Mouse (Mus musculus) forebrain, embryonic 10.5 days (tissue): ENCODE results near the gene Zfp36l1. TPM values are rescaled to one million over a fixed set of nuclear protein-coding genes. Genes with fewer than 3 reads are reported as not detected.
A peak's percentile ranks its signal among the peaks of the same experiment; 100 is the strongest.
"Not testable (repeated sequence)": the region's sequence is repeated elsewhere in the genome, so short reads cannot be mapped to it uniquely, and the experiment has no call there.

Experiments
- DNase-seq: peaks from one replicate; pipeline ENCODE4 v3.0.0-alpha.2; 2017; ENCODE audit warnings: low spot score; ENCODE audit errors: extremely low spot score
- H3K27ac ChIP-seq: fragments of 300-500 bp; sonication (generic); 2 replicates; pipeline ENCODE4 v1.5.1; 2016; ENCODE audit warnings: mild to moderate bottlenecking
- H3K27me3 ChIP-seq: fragments of 300-500 bp; sonication (generic); 2 replicates; pipeline ENCODE4 v1.6.1; 2016; ENCODE audit warnings: mild to moderate bottlenecking; ENCODE audit not compliant: poor library complexity, severe bottlenecking
- H3K36me3 ChIP-seq: fragments of 300-500 bp; sonication (generic); replicated peaks from 2 replicates; pipeline ENCODE4 v1.6.1; 2016; ENCODE audit warnings: mild to moderate bottlenecking, moderate library complexity
- H3K4me1 ChIP-seq: fragments of 300-500 bp; sonication (generic); 2 replicates; pipeline ENCODE4 v1.6.1; 2016
- H3K4me3 ChIP-seq: fragments of 300-500 bp; sonication (generic); 2 replicates; pipeline ENCODE4 v1.5.1; 2016; ENCODE audit warnings: mild to moderate bottlenecking, moderate library complexity
- H3K9me3 ChIP-seq: fragments of 300-500 bp; sonication (generic); 2 replicates; pipeline ENCODE4 v1.6.1; 2016; ENCODE audit warnings: mild to moderate bottlenecking, moderate library complexity
- WGBS: fragments of 180-500 bp; shearing (Covaris S2); methylation state at CpG from one replicate; pipeline ENCODE4 v1.1.7; 2016; 5-methylcytosine and 5-hydroxymethylcytosine counted together
- polyA plus RNA-seq: library from polyadenylated mRNA; unstranded; fragments of >200 nt; fragmentation: Nextera tagmentation; extraction: Ambion mirVana; gene quantifications from 2 replicates; pipeline ENCODE4 v1.2.1, GENCODE M21; 2016

Gene Zfp36l1
- polyA plus RNA-seq, 1 experiment from 2014 or later: 121 TPM

DNA sequence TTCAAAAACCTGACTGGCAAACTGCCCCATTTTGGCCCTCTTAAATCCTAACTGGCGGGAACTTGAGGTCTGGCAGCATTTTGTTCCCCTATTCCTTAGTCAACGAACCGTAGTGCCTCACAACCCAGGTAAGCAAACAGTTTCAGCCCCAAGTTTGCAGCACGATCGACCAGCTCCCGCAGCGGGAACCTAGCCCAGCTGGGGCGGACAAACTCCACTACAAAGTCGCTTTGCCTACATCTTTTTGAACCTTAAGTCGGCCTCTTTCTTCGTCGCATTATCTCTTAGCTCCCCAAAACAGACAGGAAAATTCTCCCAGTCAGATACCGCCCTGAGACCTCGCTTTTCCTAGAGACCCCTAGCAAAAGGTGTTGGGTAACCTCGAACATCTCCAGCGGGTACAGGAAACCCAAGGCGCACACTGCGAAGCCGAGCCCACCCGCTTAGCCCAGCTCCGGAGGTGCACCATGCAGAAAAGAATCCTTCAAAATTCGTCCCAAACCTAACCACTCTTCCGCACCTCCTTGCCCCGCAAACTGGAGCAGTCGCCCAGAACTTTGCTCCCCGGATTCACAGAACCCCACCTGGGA is 647 bp downstream of the Zfp36l1 start:
- DNase-seq: no peak
- peaks cover 45% of the 10 kb centered on the region for H3K36me3 ChIP-seq
- H3K4me3 ChIP-seq: peak overlapping the region; percentile 91
- no peaks in the 10 kb centered on the region for H3K9me3 ChIP-seq
- WGBS: under 1% methylated on average over 26 of the region's 26 CpGs
- peaks cover 54% of the 10 kb centered on the region for H3K4me1 ChIP-seq
- no peaks in the 10 kb centered on the region for H3K27me3 ChIP-seq
- H3K27ac ChIP-seq: peak overlapping the region; percentile 99

DNA sequence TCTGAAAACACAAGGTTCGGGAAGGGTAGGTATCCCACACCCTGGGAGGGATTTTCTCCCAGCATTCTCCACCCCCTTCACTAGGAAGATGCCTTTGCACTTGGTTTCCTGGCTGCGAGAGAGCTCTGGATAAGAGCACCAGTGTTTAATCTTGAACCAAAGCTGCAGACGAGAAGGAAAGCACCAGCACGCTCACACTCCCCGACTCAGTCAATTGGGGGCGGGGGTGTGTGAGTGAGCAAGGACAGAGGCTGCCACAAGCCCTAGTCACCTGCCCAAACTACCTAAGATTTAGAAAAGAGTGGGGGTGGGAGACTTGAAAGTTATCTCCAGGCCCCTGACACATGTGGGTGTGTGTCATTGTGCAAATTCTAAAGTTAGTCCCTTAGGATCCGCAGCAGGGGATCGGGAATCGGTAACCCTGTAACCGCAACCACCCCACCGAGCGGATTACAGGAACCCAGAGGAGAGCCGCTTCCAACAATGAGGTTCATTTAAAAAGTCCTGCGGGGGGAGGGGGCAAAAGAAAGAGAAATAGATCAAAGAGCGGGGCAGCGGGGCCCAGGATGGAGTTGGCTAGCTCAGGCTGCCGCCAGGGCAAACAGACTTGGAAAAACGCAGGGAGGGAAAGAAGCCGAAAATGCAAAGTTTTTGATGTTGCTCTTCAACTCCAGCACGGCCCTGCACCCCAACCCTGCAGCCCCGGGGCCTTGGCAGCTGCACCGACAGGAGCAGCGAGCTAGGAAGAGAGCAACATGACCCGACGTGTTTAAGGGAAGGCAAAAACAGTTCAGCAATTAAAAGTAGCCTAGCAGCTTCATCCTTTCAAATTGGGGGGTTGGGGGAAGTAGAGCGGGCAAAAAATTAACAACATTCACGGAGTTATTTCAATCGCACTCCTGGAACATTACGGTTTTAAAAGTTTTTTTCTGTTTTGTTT is 1.4 kb downstream of the Zfp36l1 start:
- peaks cover 48% of the 10 kb centered on the region for H3K4me1 ChIP-seq
- under 1% methylated on average over 29 of the region's 29 CpGs for WGBS

DNA sequence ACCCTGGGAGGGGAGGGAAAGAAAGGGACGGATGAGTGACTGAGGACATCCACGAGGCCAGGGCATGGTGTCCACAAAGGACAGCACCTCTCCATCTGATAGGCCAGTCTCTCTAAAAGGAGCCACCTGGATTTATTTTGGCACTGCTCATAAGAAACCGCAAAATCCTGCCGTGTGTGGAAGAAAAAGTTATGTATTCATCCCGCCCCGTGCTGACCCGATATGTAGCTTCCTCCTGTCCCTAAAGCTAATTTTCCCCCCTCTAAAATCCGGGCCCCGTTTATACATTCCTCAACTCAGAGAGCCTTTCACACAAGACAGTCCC is 2.3 kb downstream of the Zfp36l1 start:
- DNase-seq: no peak
- under 1% methylated on average over 9 of the region's 9 CpGs for WGBS
- H3K36me3 ChIP-seq: peaks cover 58% of the 10 kb centered on the region
- H3K4me1 ChIP-seq: peaks cover 39% of the 10 kb centered on the region
- H3K27me3 ChIP-seq: no peaks in the 10 kb centered on the region
- H3K4me3 ChIP-seq: peak overlapping the region; percentile 91
- peak overlapping the region; percentile 99 for H3K27ac ChIP-seq
- no peaks in the 10 kb centered on the region; the same call in 1 of the 2 replicates for H3K9me3 ChIP-seq

More for the DNA sequence above, 1.4 kb downstream of the Zfp36l1 start:
- Histone ChIP-seq H3K9me3 (no peaks in the 10 kb centered on the region; the same call in 1 of the 2 replicates), H3K36me3 (peaks cover 52% of the 10 kb centered on the region), H3K27ac (peak overlapping the region; percentile 99), H3K27me3 (no peaks in the 10 kb centered on the region), H3K4me3 (peak overlapping the region; percentile 91)
- DNase-seq: peak; percentile 68

DNA sequence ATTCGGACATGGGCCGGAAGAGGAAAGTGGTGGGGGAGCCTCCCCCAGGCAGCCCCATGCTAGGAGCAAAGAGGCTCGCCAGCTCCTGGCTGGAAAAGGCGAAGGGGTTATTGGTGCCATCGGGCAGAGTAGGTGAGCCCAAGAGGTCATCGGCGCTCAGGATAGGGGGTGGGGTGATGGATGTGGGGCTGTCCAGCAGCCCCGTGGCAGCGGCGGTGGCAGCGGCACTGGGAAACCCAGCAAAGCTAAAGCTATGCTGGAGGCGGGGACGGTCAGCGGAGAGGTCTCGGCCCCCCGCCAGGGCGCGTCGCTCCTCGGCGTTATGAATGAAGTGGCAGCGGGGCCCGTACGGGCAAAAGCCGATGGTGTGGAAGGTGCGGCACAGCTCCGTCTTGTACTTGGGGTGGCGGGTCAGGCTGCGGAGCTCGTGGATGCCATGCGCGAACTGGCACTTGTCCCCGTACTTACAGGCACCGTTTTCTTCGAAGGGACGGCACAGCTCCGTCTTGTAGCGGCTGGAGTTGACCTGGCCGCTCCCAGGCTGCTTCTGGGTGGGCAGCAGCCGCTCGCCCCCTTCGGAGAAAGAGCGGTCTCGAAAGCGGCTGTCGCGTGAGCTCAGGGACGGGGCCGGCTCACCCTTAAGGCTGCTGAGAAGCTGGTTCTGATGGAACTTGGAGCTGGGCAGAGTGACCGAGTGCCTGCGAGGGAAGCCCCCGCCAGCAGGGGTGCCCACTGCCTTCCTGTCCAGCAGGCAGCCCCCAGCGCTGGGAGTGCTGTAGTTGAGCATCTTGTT is 2.9 kb downstream of the Zfp36l1 start:
- Histone ChIP-seq H3K36me3 (peaks cover 63% of the 10 kb centered on the region), H3K27me3 (no peaks in the 10 kb centered on the region), H3K4me3 (peak overlapping the region; percentile 91), H3K9me3 (no peaks in the 10 kb centered on the region; the same call in 1 of the 2 replicates), H3K4me1 (peaks cover 35% of the 10 kb centered on the region), H3K27ac (peak overlapping the region; percentile 99)
- DNase-seq: peak; percentile 62
- 3% methylated on average over 53 of the region's 53 CpGs for WGBS

DNA sequence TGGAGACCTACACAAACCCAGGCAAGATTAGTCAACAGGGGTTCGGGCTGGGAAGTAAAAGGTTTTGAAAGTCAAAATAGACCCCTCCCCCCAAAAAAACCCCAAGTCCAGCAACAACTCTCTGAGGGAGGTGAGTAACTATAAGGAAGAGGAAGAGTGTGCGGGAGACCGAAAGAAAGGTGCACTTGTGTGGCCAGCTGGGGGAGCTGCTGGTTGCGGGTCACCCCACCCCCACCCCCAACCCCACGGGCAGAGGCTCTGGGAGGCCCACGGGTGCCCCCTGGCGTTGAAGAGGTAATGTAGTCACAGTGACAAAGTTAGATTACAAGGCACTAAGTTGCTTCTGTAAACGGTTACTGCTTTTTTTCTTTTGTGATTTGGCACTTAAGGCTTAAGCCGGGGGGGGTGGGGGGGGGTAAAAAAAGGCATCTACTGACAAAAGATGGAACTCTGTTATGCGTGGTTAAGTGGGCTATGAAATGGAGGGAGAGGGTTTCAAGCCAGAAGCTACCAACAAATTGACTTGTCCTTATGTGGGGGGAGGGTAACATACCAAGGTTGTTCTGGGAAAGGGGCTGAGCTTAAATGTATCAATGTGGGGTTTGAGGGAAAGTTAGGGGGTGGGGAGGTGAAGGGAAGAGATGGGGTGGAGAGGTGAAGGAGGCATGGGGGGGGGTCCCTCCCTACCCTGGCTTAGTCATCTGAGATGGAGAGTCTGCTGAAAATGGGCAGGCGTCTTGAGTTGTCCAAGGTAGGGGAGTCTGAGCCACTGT is 3.7 kb downstream of the Zfp36l1 start:
- Histone ChIP-seq H3K27ac (peak overlapping the region; percentile 99), H3K4me3 (peak overlapping the region; percentile 91), H3K4me1 (peaks cover 28% of the 10 kb centered on the region), H3K36me3 (peaks cover 67% of the 10 kb centered on the region)
- not testable (repeated sequence) for H3K9me3 ChIP-seq, H3K27me3 ChIP-seq
- peak; percentile 81 for DNase-seq
- WGBS: 10% methylated on average over 11 of the region's 11 CpGs

- no peak overlapping the region for H3K4me3 ChIP-seq
- H3K27me3 ChIP-seq: no peaks in the 10 kb centered on the region
- WGBS: 91% methylated on average over 3 of the region's 3 CpGs
- no peak for DNase-seq
- peaks cover 32% of the 10 kb centered on the region for H3K4me1 ChIP-seq
- H3K9me3 ChIP-seq: no peaks in the 10 kb centered on the region; the same call in 1 of the 2 replicates
- H3K36me3 ChIP-seq: peaks cover 67% of the 10 kb centered on the region
- peak overlapping the region; percentile 16; the same call in 1 of the 2 replicates for H3K27ac ChIP-seq
Measured at GRCm38 (mm10) chr12:80106896-80107667, 5.7 kb downstream of the Zfp36l1 start.

GRCm38 (mm10) chr12:80106138-80106895 is 6.5 kb downstream of the Zfp36l1 start:
- no peak for DNase-seq
- H3K27me3 ChIP-seq: no peaks in the 10 kb centered on the region
- 87% methylated on average over 4 of the region's 4 CpGs for WGBS
- no peak overlapping the region for H3K4me3 ChIP-seq
- H3K9me3 ChIP-seq: no peaks in the 10 kb centered on the region; the same call in 1 of the 2 replicates
- H3K4me1 ChIP-seq: peaks cover 32% of the 10 kb centered on the region
- H3K27ac ChIP-seq: peak overlapping the region; percentile 16; the same call in 1 of the 2 replicates
- peaks cover 63% of the 10 kb centered on the region for H3K36me3 ChIP-seq

DNA sequence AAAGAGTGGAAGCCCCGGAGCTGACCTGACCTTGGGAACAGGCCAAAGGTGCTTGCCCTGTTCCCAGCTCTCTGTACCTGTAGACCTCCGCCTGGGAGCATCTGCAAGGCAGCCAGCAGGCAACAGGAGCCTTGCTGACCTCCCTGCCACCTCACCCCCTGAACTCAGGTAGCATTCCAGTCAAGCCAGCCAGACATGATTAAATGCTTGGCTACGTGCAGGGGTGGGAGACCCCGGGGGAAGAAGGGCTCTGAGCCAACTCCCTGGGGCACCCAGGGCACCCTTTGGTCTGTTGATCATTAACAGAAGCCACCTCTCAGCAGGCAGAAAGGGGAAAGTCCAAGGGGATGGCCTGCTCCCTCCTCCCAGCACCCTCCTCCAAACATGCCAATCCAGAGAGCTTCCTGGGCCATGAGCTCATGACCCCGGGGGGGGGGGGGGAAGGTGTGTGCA is 9.3 kb downstream of the Zfp36l1 start:
- H3K27me3 ChIP-seq: no peaks in the 10 kb centered on the region
- H3K27ac ChIP-seq: peak overlapping the region; percentile 59
- no peak overlapping the region for H3K4me3 ChIP-seq
- peaks cover 35% of the 10 kb centered on the region for H3K36me3 ChIP-seq
- peaks cover 14% of the 10 kb centered on the region for H3K4me1 ChIP-seq
- no peaks in the 10 kb centered on the region; the same call in 1 of the 2 replicates for H3K9me3 ChIP-seq
- 62% methylated on average over 5 of the region's 5 CpGs for WGBS
- no peak for DNase-seq

DNA sequence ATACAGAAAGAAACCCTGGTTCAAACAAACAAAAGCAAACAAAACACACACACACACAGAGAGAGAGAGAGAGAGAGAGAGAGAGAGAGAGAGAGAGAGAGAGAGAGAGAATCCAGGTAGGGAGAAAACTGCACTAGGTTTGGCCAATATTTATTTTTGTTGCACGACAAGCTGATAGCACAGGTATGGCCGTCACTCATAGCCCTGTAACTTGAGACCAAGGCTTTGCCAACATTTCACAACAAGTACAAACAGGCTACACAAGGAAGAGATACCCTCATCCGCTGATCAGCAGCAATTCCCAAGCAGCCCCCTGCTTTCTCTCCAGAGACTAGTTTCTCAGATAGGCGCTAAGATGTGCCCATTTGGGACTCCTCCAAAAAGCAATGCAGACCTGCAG is 9.7 kb downstream of the Zfp36l1 start:
- Histone ChIP-seq H3K27ac (peak overlapping the region; percentile 59), H3K9me3 (no peaks in the 10 kb centered on the region; the same call in 1 of the 2 replicates), H3K27me3 (no peaks in the 10 kb centered on the region), H3K36me3 (peaks cover 31% of the 10 kb centered on the region), H3K4me3 (no peak overlapping the region), H3K4me1 (peaks cover 12% of the 10 kb centered on the region)
- DNase-seq: no peak
- 78% methylated on average over 4 of the region's 4 CpGs for WGBS

- 84% methylated on average over 1 of the region's 1 CpGs for WGBS
Measured at GRCm38 (mm10) chr12:80098825-80099224, 14.0 kb downstream of the Zfp36l1 start.

GRCm38 (mm10) chr12:80096734-80097133 is 16.1 kb downstream of the Zfp36l1 start:
- Histone ChIP-seq H3K27ac (no peak overlapping the region), H3K4me3 (no peak overlapping the region), H3K36me3 (no peaks in the 10 kb centered on the region), H3K4me1 (peaks cover 20% of the 10 kb centered on the region), H3K9me3 (no peaks in the 10 kb centered on the region), H3K27me3 (no peaks in the 10 kb centered on the region)
- WGBS: 83% methylated on average over 6 of the region's 6 CpGs
- no peak for DNase-seq

More at GRCm38 (mm10) chr12:80098825-80099224, 14.0 kb downstream of the Zfp36l1 start:
- no peaks in the 10 kb centered on the region for H3K9me3 ChIP-seq
- no peak for DNase-seq
- H3K4me1 ChIP-seq: peaks cover 15% of the 10 kb centered on the region
- H3K27me3 ChIP-seq: no peaks in the 10 kb centered on the region
- no peak overlapping the region for H3K4me3 ChIP-seq
- no peak overlapping the region for H3K27ac ChIP-seq
- no peaks in the 10 kb centered on the region for H3K36me3 ChIP-seq
